Mouse (Mus musculus) adrenal gland, adult 18-20 months (tissue): ENCODE data around the gene Esrrg. TPM values are rescaled to one million over a fixed set of nuclear protein-coding genes. Genes with fewer than 3 reads are reported as not detected.
A peak's percentile ranks its signal among the peaks of the same experiment; 100 is the strongest.

Experiments
- DNase-seq, 2 experiments: peaks; one replicate each; pipeline ENCODE4 v3.0.0; 2021 to 2022; ENCODE audit warnings: low spot score in 2 of 2
- total RNA-seq, 2 experiments: library from RNA; stranded (reverse); gene quantifications; 1 replicate in 1 of 2; 2 replicates in 1 of 2; pipeline ENCODE4 v1.2.3; 2021

The Esrrg gene
- total RNA-seq, 2 experiments from 2014 or later, result 13.2 to 13.4 TPM

DNA sequence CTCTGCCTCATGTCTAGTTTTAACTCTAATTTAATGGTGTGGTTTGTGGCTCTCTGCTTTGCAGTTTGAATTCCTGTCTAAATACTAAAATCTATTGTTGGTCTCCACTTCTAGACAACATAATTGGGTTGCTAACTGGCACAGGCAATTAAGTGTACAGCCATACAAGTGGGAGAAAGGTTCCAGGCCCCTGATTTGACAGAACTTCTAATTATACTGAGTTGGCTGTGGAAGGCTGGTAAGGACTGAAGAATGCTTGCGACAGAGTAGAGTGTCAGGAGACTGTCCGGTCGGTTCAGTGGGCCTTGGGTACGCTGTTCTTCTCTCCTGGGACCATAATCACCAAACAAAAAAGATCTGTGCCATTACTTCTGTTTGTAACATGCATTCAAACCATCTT, 96.3 kb downstream of the Esrrg start:
- DNase-seq, result no peak

DNA sequence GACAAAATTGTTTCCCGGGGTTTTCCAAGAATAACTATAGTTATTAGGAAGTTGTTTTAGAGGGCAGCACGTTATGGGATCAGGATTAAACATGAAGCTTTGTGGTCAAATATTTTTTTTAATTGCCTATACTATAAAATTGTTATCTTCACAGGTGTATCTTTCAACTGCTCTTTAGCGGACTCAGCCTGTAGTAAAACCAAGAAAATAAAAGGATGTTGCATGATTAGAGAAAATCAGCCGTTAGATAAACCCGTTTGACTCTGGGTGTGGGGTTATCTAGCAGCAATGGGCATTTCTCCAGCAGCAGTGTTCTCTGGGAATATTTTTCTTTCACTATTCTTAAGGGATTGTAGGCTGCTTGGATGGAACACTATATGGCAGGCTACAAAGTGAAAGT, 96.8 kb downstream of the Esrrg start:
- no peak for DNase-seq

DNA sequence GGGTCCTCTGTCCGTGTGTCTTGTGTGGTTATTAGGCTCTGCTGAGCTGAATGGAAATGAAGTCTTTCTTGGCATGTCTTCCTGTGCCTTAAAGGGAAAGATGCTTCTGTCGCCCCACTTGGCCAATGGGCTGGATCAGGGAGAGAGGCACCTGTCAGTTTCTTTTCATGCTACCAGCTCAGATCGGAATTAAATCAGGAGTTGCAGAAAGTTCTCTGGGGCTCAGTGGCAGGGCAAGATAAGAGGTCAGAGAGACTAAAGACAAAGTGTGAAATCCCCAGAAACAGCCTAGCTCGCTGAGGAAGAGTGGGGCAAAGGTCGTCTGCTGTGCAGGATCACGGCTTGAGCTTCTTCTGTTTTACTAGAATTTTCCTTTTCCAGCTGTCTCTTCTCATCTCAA, 97.5 kb downstream of the Esrrg start:
- DNase-seq, result no peak

DNA sequence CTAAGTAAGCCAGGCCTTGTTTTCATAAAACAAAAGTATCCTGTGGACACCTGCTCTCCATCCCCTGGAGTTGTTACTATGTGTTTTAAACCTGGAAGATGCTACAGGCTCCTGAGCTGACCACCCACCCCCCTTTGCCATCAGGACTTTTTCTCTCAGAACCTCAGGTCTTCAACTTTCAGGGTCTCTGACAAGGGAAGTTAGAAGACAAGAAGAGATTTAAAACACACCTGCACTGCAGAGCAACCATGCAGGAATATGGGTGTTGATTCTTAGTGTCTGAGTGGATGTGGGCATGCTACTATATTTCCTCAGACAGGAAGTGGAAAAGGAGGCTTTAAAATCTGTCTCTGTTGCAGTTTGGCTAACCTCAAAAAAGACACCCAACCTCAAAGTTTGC, 98.6 kb downstream of the Esrrg start:
- DNase-seq, result no peak

DNA sequence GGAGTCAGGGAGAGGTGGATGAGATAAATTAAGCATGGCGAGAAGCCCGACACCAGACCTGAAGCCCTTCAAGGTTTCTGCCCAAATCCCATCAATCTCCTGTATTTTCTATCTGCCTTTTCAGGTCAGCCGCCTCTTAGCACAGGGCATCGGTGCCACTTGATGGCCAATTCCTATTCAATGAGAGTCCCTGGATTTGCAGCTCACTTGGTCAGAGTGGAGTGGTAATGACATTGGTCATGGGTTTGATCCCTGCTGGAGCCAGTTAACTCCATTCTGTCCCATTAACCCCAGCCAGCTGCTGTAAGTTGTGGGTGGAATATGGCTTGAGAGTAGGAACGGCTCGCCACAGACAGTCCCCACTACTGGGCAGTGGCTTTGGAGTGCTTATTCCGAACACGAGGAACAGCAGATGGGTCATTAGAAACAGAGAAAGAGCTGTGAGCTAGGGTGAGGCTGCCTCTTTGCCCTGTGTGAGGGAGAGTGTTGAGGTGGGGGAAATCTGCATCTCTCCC, 101.9 kb downstream of the Esrrg start:
- no peak for DNase-seq

DNA sequence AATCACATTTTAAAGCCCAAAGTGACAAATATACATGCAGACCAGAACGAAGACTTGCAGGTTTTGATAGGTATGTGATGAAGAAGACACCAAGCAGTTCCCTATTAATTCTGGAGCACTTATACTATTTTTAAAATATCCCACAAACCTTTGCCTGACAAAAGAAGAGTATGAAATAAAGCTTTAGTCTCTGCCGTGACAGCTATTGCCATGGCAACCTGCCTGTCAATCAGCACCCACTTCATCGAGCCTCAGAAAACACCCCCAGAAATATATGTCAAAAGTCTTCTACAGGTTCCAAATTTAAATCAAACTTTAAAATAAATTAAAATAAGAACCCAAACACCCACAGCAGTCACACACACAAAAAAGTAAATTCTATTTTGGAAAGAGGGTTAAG, 112.4 kb downstream of the Esrrg start:
- no peak for DNase-seq

DNA sequence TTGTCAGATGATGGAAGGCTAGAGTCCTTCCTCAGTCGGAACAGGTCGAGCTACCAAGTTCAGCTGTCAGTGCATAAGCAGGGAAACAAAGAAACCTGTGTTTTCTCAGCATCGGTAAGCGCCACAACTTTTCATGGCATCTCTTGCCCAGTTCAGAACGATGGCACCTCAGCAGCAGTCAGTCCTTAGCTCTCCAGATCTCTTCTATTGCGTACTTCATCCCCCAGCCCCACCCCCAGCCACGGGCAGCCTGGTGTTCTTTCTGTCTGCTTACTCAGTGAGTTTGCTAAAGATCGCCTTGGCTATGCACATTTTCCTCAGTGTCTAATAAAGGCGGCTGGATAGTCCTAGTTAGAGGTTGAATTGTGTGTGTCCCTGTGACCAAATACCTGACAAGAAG, 113.4 kb downstream of the Esrrg start:
- DNase-seq, result no peak

DNA sequence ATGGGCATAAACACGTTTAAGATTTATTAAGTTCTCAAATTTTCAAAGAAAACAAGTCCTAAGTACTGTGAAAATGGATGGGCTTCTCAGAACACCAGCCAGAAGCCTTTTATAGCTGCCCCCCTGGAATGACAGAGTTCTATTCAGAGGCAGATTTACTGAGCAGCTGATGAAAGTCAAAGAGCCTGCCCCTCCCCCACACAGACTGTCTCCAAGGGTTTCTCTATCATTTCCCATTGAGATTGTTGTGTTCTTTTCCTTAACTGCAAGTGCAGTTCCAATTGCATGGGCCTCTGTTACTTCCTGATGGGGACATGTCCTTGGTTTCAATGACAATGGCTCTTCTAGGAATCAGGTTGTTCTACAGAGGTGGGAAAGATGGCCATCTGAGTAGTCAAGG, 116.1 kb downstream of the Esrrg start:
- DNase-seq, result no peak

DNA sequence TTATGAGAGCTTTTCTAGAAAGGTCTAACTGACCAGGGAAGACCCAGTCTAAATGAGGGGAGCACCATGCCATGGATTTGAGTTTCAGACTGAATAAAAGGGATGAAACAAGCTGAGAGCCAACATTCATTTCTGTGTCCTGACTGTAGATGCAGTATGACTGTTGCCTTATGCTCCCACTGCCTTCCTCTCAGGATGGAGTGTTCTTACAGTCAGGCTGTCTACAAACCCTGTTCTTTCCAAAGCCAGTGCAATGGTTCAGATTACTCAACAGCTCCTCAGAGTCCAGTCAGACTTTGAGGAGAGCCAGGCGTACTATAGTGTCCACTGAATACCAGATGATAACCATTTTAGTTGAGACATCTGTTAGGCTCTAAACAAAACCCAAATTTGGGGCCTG, 116.8 kb downstream of the Esrrg start:
- DNase-seq, result no peak

DNA sequence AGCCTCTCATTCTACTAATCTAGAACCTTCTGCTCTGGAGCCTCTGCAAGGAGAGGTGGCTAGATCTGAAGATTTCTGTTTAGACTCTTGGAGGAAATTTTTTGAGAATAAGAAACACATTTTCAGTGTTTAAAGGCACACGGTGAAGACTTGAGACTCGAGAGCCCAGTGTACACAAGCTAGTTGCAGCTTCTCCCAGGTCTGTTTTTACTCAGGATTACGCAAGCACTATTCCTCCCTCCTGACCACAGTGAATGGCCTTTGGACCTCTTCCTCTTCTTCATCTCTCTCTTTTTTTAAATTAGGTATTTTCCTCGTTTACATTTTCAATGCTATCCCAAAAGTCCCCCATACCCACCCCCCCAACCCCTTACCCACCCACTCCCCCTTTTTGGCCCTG, 122.6 kb downstream of the Esrrg start:
- no peak for DNase-seq

DNA sequence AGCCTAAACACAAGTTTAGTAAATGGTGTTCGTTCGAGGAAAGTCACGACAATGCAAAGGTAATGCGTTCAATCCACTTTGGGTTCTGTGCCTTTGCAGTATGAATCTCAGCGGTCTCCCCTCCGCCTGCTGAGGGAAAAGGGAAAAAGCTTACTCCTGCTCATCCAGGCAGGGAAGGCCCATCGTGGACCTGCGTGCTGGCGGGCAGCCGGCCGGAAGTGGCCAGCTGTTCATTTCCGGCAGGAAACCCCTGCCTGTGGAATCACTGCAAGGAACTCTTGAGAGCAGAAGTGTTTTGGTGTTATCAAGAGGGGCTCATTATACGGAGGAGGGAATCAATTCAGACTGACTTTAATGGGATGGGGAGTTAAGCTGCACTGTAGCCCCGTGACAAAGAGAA, 127.9 kb downstream of the Esrrg start:
- no peak for DNase-seq

DNA sequence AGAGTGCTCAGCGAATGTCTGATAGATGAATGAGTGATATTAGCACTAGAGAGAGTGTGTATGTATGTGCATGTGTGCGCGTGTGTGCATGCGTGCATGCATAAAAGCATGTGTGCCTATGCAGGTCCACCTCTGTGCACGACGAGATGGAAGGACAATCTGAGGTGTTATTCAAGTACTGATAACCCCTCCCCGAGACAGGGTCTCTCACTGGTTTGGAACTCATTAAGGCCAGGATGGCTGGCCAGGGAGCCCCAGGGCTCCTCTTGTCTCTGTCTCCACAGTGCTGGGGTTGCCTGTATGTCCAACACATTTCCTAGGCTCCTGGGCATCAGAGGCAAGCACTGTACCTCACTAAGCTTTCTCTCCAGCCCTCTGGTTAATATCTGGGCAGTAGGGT, 128.7 kb downstream of the Esrrg start:
- no peak for DNase-seq

DNA sequence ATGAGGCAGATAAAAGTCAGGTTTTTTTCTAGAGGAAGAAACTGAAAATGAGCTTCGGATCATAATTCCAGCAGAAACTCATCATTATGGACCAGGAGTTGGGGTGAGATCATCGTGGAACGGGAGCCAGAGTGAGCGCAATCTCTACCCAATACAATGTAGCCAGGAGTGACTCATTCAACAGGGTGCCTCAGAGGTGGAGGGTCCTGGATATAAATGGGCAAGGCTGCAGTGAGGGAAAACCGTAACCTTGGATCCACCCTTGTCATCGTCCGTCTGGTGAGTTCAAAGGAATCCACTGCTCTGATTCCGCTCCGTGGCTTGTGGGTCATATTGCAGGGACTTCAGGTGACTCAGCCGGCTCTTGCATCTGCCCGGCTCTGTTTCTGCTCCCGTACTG, 131.9 kb downstream of the Esrrg start:
- peak; percentile 24 to 41 for DNase-seq

DNA sequence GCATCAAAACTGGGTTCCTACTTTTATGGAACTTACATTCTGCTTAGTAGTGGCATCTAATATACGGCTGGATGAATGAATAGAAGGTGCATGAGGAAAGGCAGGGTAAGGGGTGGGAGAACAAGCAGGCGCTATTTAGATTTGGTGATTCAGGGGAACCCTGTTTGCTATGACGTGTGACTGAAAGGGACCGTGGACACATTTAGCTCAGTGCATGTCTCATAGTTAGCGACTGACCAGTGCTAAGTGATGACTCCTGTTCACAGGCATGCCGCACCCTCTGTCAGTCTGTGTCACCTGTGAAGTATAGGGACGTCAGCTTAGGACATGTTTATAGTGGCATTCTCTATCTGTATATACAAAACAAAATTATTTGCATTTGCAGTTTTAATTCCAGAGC, 132.7 kb downstream of the Esrrg start:
- DNase-seq, result no peak

DNA sequence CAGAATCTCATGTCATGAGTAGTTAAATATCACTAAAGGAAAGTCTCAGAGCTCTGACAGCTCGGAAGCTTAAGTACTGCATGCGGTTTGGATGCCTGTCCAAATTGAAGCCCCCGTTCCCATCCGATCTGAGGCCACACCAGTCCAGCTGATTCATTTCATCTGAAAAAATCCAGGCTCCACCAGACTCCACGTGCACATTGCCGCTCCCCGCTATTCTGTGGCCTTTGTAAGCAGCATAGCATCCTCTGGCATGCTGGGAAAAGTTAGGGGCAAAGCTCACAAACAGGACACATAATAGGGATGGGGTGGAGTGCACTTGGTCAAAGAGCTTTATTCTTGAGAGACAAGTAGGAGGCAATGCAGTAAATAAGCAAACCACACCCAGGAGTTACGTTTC, 133.5 kb downstream of the Esrrg start:
- DNase-seq, result no peak

DNA sequence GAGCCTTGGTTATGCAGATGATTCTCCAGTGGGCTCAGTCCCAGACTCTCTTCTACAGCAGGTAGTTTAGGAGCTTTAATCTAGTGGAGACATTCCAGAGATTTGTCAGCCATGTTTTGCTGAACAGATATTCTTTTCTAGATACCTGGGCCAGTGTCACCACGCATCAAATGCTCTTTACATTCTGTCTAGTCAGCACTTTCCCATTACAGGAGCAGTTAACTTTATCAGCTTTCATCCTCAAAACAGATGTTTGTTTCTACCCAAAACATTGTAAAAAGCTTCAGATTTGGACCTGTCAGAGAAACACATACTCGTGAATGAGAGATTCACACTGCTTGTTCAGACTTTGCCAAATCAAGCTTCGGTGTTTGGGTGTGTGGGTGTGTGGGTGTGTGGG, 140.7 kb downstream of the Esrrg start:
- DNase-seq, result no peak

DNA sequence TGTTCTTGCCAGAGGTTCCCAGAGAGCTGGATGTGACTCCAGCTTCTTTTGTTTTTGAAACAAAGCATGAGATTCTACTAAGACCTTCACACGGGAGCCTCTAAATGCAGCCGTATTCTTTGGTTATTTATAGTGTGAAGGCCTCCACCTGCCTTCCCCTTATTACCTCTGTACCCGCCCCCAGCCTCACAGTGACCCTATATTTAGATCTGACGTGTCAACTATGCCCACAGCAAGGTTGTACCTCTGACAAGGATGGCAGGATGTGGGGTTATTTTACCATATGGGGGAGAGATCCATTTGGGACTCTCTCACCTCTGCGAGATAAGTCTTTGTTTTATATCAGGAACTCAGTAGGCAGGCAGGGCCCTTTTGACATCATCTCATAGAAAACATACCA, 141.3 kb downstream of the Esrrg start:
- DNase-seq, result no peak

DNA sequence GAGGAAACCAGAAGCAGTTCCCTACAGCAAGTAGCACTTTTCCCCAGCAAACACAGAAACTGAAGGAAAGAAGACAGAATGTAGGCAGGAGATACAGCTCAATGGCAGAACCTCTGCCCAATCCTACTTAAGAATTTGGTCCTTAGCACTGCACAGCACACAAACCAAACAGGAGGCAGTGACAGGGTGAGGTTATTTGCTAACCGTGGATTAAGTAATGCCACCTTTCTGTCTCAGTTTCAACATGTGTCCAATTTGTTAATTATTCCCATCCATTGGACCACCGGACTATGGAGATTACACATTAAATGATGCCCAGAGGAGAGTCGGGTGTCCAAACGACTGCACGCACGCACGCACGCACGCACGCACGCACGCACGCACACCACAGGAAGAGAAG, 146.9 kb downstream of the Esrrg start:
- DNase-seq, result no peak

DNA sequence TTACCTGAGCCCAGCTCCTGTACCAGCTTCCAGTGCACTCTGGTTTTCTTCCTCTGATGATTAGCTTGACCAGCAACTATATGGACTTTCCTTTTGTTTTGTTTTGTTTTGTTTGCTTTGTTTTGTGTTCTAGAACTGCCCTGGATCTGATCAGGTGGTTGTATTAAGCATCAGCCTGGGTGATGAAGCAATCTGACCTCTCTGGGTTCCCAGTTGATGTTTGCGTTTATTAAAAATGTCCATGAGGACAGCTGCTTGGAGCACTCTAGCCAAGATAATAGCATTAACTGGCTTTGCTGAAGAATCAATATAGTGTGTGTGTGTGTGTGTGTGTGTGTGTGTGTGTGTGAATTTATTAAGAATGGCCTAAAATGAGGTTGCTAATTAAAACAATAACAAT, 149.4 kb downstream of the Esrrg start:
- DNase-seq, result no peak

DNA sequence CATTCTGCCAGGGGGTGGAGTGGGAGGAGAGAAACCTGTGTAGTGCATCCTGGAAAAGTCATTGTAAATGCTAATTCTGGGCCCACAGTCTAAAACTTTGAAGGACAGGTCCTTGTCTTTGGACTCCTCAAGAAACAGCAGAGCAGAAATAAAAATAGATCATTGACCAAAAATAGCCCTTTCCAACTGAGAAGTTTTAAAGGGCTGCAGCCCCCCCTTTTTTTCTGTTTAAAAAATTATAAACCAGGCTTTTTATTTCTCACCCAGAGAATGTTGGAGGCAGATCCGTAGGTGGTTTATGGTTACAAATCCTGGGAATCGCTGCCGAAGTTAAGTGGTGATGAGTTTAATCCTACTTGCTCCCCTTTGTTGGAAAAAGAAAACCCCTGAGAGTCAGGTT, 150.0 kb downstream of the Esrrg start:
- DNase-seq, result no peak

DNA sequence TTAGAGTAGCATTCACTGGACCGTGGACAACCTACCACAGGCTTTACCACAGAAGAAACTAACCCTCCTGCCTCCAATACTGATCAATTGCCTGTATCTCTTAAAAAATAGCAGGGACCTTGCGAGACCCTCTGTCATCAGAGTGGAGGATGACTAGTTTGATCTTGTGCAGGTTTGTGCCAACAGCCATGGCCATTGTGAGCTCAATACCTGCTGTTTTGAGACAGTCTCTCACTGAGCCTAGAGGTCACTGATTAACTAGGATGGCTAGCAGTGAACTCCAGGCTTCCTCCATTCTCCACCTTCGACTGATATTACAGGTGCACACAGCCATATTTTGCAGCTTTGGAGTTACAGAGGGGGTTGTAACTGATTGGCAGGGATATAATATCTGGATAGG, 150.9 kb downstream of the Esrrg start:
- no peak for DNase-seq

DNA sequence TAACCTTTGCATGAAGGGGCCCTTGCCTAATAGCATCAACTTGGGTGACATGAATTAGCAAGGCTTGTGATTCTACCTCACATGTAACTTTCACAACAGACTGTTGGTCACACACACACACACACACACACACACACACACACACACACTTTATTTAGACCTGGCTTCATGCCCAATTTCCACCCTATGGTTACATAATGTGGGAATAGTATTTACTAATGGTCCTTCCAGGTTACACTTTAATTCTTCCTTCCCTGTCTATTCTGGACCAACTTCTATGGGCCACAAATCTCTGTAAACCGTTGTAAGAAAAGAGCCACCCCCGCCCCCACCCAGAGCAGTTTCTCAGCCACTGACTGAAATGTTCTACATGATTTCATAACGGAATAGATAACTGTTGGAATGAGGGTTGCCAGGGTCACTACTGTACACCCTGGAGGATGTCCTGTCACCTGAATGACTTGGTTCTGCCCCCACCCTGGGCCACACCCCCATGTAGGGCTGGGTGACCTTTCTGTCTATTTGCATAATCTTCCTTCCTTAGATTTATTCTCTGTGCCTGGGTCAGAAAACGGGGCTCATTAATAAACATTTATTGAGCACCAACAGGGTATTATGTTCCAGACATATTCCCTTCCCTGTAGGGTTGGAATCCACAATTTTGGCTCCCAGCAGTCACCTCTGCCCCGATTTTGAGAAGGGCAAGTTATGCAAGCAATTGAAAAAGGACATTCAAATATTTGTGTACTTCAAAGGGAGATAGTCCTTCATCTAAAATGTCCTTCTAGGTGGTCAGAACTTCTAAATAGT, 154.3 kb downstream of the Esrrg start:
- DNase-seq, result no peak

DNA sequence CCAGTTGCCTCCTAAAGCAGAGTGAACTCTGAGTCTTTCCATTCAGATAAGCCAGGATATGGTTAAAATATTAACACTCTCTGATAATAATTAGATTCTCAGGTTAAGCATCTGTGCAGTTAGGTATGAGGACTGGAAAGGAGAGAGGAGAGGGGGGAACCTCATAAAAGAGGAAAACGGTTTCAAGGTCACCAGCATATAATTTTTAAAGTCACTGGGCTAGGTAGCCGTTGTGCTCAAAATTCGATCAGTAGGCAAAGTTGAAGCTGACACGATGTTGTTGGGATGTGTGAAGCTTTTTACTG, 154.8 kb downstream of the Esrrg start:
- no peak for DNase-seq

DNA sequence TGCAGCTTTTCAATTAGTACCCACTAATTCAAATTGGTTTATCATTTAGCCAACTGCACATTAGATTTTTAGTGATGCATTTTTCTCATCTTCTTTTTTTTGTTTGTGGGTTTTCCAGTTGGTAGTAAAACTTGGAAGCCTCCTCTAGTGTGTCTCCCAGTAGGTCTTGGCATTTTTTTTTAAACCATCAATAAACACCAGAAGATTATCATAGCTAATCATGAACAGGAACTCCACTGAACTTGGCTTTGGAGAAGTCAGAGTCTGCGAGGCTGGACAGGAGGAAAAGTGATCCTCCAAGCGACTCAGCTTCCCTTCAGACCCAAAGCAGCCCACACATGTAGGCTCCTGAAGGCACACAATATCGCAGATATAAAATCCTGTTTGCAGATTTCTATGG, 155.2 kb downstream of the Esrrg start:
- DNase-seq, result no peak
